Mouse (Mus musculus) induced T-regulatory cell, adult 2 months (primary cell): Measurements from ENCODE around the gene Sgms1.

Source experiments
- DNase-seq: peaks from one replicate; pipeline ENCODE4 v3.0.0-alpha.2; 2012; ENCODE audit warnings: low read depth

Gene Sgms1

GRCm38 (mm10) chr19:32211293-32211585 lies 178.3 kb downstream of the Sgms1 start:
- DNase-seq = no peak

GRCm38 (mm10) chr19:32210450-32211292 lies 178.8 kb downstream of the Sgms1 start:
- DNase-seq = peak; percentile 90

GRCm38 (mm10) chr19:32210099-32210449 lies 179.4 kb downstream of the Sgms1 start:
- DNase-seq = no peak

- DNase-seq = no peak
These were observed 187.1 kb downstream of the Sgms1 start for GRCm38 (mm10) chr19:32202131-32203114.

GRCm38 (mm10) chr19:32199861-32200574 lies 189.5 kb downstream of the Sgms1 start:
- DNase-seq = no peak

GRCm38 (mm10) chr19:32199133-32199532 lies 190.4 kb downstream of the Sgms1 start:
- no peak for DNase-seq

GRCm38 (mm10) chr19:32198494-32199106 lies 190.9 kb downstream of the Sgms1 start:
- DNase-seq = no peak

GRCm38 (mm10) chr19:32196976-32197819 lies 192.3 kb downstream of the Sgms1 start:
- peak; percentile 85 for DNase-seq

- DNase-seq = peak; percentile 66
These were observed 193.3 kb downstream of the Sgms1 start for GRCm38 (mm10) chr19:32196222-32196621.

- DNase-seq = peak; percentile 15
These were observed 194.7 kb downstream of the Sgms1 start for GRCm38 (mm10) chr19:32194863-32195262.

GRCm38 (mm10) chr19:32194074-32194473 lies 195.4 kb downstream of the Sgms1 start:
- DNase-seq = no peak

- no peak for DNase-seq
These were observed 197.9 kb downstream of the Sgms1 start for GRCm38 (mm10) chr19:32191596-32191995.

- DNase-seq = no peak
These were observed 199.6 kb downstream of the Sgms1 start for GRCm38 (mm10) chr19:32189961-32190360.

- no peak for DNase-seq
These were observed 200.5 kb downstream of the Sgms1 start for GRCm38 (mm10) chr19:32189036-32189436.

- peak; percentile 76 for DNase-seq
These were observed 202.9 kb downstream of the Sgms1 start for GRCm38 (mm10) chr19:32186594-32187092.

- peak; percentile 59 for DNase-seq
These were observed 206.5 kb downstream of the Sgms1 start for GRCm38 (mm10) chr19:32183005-32183404.

GRCm38 (mm10) chr19:32182471-32182870 lies 207.0 kb downstream of the Sgms1 start:
- DNase-seq = no peak

GRCm38 (mm10) chr19:32181721-32182394 lies 207.7 kb downstream of the Sgms1 start:
- peak; percentile 49 for DNase-seq

GRCm38 (mm10) chr19:32180756-32181674 lies 208.5 kb downstream of the Sgms1 start:
- no peak for DNase-seq
